Mouse (Mus musculus): ENCODE data around the gene Cpeb4. TPM values are rescaled to one million over a fixed set of nuclear protein-coding genes. Genes with fewer than 3 reads are reported as not detected.
A peak's percentile ranks its signal among the peaks of the same experiment; 100 is the strongest.

Gene Cpeb4
- polyA plus RNA-seq, 1 experiment: 38.1 TPM

DNA sequence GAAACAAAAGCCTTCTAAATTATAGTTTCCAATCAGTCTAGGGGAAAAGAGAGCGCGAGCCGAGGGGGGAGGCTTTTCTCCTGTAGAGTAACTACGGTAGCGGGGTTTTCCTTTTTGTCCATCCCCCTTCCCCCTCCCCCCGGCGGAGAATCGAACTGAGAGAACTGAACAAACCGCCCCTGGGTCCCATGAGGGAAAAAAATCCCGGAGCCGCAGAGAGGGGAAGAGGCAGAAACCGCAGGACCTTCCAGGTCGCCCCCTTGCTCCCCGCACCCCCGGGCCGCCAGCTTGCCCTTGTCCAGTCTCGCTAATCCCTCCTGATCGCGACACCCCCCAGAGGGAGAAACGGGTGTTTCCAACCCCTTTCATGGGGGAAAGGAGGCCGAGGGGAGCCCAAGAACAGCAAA lies 873 bp upstream of the Cpeb4 start:
- 2% methylated on average over 20 of the region's 21 CpGs for WGBS
- Histone ChIP-seq H3K4me1 (ENCODE audit: control insufficient read depth, insufficient read depth, low read length) (no peaks in the 10 kb centered on the region; the same call in 1 of the 2 replicates), H3K27ac (ENCODE audit: control insufficient read depth, insufficient read depth, low read depth, low read length, poor library complexity) (peak overlapping the region; percentile 76), H3K4me3 (replicated peaks; ENCODE audit: control insufficient read depth, low read depth, low read length) (peak overlapping the region; percentile 82)
- TF ChIP-seq CTCF (IDR thresholded peaks at IDR 0.05; ENCODE audit: control insufficient read depth, insufficient read depth, low read length) (peak; percentile 5; the same call in 1 of the 2 replicates), POLR2A (IDR thresholded peaks at IDR 0.05; ENCODE audit: borderline replicate concordance, control insufficient read depth, low read depth, low read length) (no peak)

DNA sequence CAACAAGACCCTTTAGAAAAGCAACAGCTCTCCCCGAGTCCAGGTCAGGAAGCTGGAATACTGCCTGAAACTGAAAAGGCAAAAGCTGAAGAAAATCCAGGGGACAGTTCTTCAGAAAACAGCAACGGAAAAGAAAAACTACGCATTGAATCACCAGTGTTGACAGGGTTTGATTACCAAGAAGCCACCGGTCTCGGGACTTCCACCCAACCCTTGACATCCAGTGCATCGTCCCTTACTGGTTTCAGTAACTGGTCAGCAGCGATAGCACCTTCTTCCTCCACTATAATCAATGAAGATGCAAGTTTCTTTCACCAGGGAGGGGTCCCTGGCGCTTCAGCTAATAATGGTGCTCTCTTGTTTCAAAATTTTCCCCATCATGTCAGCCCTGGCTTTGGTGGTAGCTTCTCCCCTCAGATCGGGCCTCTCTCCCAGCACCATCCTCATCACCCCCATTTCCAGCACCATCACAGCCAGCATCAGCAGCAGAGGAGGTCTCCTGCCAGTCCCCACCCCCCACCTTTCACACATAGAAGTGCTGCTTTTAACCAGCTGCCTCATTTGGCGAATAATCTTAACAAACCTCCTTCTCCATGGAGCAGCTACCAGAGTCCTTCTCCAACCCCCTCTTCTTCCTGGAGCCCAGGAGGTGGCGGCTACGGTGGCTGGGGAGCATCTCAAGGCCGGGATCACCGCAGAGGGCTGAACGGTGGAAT lies 693 bp downstream of the Cpeb4 start:
- H3K27ac ChIP-seq (ENCODE audit: control insufficient read depth, insufficient read depth, low read depth, low read length, poor library complexity): peak overlapping the region; percentile 57; the same call in 1 of the 2 replicates
- no peaks in the 10 kb centered on the region; the same call in 1 of the 2 replicates for H3K4me1 ChIP-seq (ENCODE audit: control insufficient read depth, insufficient read depth, low read length)
- peak overlapping the region; percentile 76 for H3K4me3 ChIP-seq (replicated peaks; ENCODE audit: control insufficient read depth, low read depth, low read length)
- TF ChIP-seq POLR2A (IDR thresholded peaks at IDR 0.05; ENCODE audit: borderline replicate concordance, control insufficient read depth, low read depth, low read length) (no peak), CTCF (IDR thresholded peaks at IDR 0.05; ENCODE audit: control insufficient read depth, insufficient read depth, low read length) (no peak)
- WGBS: 73% methylated on average over 15 of the region's 15 CpGs

DNA sequence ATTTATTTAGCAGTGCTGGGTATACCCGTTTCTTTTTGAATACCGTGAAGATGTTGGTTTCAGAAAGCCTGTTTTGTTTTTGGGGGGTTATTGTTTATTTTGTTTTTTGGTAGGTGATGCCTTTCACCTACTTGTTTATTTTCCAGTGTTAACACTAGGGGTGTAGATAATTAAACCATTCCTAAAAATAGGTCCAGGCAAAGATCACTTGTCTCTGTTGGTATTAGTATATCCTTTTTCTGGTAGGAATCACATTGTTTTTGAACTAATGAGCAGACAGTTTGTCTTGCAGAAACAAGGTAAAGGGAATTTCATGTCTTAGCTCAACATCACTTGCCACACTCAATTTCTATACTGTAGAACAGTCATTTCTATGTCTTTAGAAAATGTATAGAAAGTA lies 2.1 kb downstream of the Cpeb4 start:
- H3K27ac ChIP-seq (ENCODE audit: control insufficient read depth, insufficient read depth, low read depth, low read length, poor library complexity): no peak overlapping the region
- WGBS: 78% methylated on average over 2 of the region's 2 CpGs

DNA sequence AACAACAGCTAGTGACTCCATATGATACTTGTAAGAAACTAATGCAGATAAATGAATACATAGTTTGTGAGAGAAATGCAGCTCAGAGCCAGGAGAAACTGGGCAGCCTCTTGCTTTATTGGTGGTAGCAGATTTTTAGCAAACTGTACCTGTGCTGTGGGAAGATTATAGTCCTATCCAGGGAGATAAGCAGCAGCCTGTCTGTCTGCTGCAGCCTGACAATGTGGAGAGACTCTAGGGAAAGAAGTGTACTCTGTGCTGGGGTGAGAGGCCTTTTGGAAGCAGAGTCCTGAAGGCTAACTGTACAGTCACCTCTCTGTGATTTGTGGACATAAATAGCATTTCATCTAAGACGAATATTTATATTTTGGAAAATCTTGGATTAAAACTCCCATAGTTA lies 11.7 kb downstream of the Cpeb4 start:
- TF ChIP-seq CTCF (IDR thresholded peaks at IDR 0.05; ENCODE audit: control insufficient read depth, insufficient read depth, low read length): no peak
- TF ChIP-seq POLR2A (IDR thresholded peaks at IDR 0.05; ENCODE audit: borderline replicate concordance, control insufficient read depth, low read depth, low read length): no peak
- 69% methylated on average over 1 of the region's 1 CpGs for whole genome bisulfite sequencing
- Histone ChIP-seq H3K27ac (ENCODE audit: control insufficient read depth, insufficient read depth, low read depth, low read length, poor library complexity) (no peak overlapping the region), H3K4me1 (ENCODE audit: control insufficient read depth, insufficient read depth, low read length) (no peaks in the 10 kb centered on the region; the same call in 1 of the 2 replicates), H3K4me3 (replicated peaks; ENCODE audit: control insufficient read depth, low read depth, low read length) (no peak overlapping the region)

More for the DNA sequence above, 2.1 kb downstream of the Cpeb4 start:
- peak overlapping the region; percentile 55 for H3K4me3 ChIP-seq (replicated peaks; ENCODE audit: control insufficient read depth, low read depth, low read length)
- TF ChIP-seq CTCF (IDR thresholded peaks at IDR 0.05; ENCODE audit: control insufficient read depth, insufficient read depth, low read length) (no peak), POLR2A (IDR thresholded peaks at IDR 0.05; ENCODE audit: borderline replicate concordance, control insufficient read depth, low read depth, low read length) (no peak)
- no peaks in the 10 kb centered on the region; the same call in 1 of the 2 replicates for H3K4me1 ChIP-seq (ENCODE audit: control insufficient read depth, insufficient read depth, low read length)

DNA sequence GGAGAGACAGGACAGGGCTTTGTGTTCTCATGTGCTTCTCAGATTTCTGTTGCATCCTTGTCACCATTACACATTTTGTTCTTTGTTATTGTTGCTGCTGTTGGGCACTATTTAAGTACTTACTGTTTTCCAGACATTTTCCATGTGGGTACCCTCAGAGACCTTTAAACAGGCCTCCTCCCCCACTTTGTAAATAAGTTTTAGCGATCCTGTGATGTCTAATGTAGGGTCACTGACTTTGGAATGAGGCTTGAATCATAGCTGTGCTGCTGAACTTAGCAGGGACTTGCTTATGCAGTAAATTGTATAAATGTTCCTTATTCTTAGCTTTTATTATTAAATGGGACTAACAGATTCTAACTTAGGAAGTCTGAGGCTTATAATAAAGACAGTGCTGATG lies 13.8 kb downstream of the Cpeb4 start:
- H3K4me3 ChIP-seq (replicated peaks; ENCODE audit: control insufficient read depth, low read depth, low read length): no peak overlapping the region
- H3K27ac ChIP-seq (ENCODE audit: control insufficient read depth, insufficient read depth, low read depth, low read length, poor library complexity): no peak overlapping the region
- WGBS: 97% methylated on average over 1 of the region's 1 CpGs
- H3K4me1 ChIP-seq (ENCODE audit: control insufficient read depth, insufficient read depth, low read length): no peaks in the 10 kb centered on the region; the same call in 1 of the 2 replicates
- TF ChIP-seq CTCF (IDR thresholded peaks at IDR 0.05; ENCODE audit: control insufficient read depth, insufficient read depth, low read length) (no peak), POLR2A (IDR thresholded peaks at IDR 0.05; ENCODE audit: borderline replicate concordance, control insufficient read depth, low read depth, low read length) (no peak)

DNA sequence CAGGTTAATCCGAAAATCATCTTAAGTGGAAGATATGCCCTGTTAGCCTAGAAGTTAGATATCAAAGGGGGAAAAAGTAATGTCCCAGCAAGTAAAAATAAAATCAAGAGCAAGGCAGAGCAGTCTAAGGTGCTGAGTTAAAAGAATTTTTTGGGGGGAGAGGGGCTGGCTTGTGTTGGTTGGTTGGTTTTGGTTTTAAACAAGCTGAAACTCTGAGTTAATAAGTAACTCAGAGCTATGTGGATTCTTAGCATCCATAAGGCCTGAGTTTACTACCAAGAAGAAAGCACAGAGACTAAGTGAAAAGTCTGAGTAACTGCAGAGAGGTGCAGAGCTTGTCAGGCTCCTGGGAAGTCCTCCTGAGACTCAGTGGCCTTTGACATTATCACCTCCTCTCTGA lies 16.2 kb downstream of the Cpeb4 start:
- Histone ChIP-seq H3K4me3 (replicated peaks; ENCODE audit: control insufficient read depth, low read depth, low read length) (no peak overlapping the region), H3K4me1 (ENCODE audit: control insufficient read depth, insufficient read depth, low read length) (no peaks in the 10 kb centered on the region), H3K27ac (ENCODE audit: control insufficient read depth, insufficient read depth, low read depth, low read length, poor library complexity) (no peak overlapping the region)
- TF ChIP-seq CTCF (IDR thresholded peaks at IDR 0.05; ENCODE audit: control insufficient read depth, insufficient read depth, low read length) (no peak), POLR2A (IDR thresholded peaks at IDR 0.05; ENCODE audit: borderline replicate concordance, control insufficient read depth, low read depth, low read length) (no peak)
- 89% methylated on average over 1 of the region's 1 CpGs for WGBS

DNA sequence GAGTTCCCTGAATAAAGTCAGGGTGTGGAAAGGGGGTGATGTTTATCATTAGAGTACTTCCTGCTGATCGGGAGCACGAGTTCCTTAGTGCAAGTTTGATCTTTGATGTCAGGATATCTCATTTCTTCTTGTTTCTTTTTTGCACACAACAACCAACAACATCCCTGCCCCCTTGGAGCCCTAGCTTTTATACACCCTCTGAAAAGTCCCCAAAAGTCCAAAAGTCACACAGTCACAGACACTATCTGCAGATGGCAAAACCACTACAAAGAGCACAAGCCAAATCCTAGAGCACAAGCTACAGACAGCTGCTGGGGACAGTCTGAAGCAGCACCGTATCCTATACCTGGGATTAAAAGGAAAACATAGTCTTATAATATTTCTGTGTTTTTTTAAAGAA lies 20.1 kb downstream of the Cpeb4 start:
- Histone ChIP-seq H3K27ac (ENCODE audit: control insufficient read depth, insufficient read depth, low read depth, low read length, poor library complexity) (no peak overlapping the region), H3K4me3 (replicated peaks; ENCODE audit: control insufficient read depth, low read depth, low read length) (no peak overlapping the region), H3K4me1 (ENCODE audit: control insufficient read depth, insufficient read depth, low read length) (peaks cover 1% of the 10 kb centered on the region; the same call in 1 of the 2 replicates)
- WGBS: 49% methylated on average over 3 of the region's 3 CpGs
- TF ChIP-seq POLR2A (IDR thresholded peaks at IDR 0.05; ENCODE audit: borderline replicate concordance, control insufficient read depth, low read depth, low read length): no peak
- TF ChIP-seq CTCF (IDR thresholded peaks at IDR 0.05; ENCODE audit: control insufficient read depth, insufficient read depth, low read length): no peak

DNA sequence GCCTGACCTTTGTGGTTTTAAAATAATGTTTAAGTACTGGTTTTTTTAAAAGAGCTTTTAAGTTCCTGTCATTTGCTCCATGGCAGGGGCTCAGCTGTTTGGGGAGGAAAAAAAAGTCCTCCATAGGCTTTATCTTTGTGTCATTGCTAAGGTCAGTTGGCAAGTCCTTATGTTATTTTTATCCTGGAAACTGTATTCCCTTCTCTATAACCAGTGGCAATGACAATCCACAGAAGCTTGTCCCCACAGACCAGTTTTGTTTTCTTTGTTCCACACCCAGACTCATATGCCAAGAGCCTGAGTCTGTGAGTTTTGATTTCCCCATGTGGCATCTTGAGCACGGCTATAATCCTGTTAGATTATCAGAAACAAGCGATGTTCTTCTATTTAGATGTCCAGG lies 21.6 kb downstream of the Cpeb4 start:
- WGBS: 65% methylated on average over 2 of the region's 2 CpGs

More for the DNA sequence above, 21.6 kb downstream of the Cpeb4 start:
- Histone ChIP-seq H3K4me3 (replicated peaks; ENCODE audit: control insufficient read depth, low read depth, low read length) (no peak overlapping the region), H3K4me1 (ENCODE audit: control insufficient read depth, insufficient read depth, low read length) (peaks cover 1% of the 10 kb centered on the region; the same call in 1 of the 2 replicates), H3K27ac (ENCODE audit: control insufficient read depth, insufficient read depth, low read depth, low read length, poor library complexity) (no peak overlapping the region)
- no peak for TF ChIP-seq POLR2A (IDR thresholded peaks at IDR 0.05; ENCODE audit: borderline replicate concordance, control insufficient read depth, low read depth, low read length)
- TF ChIP-seq CTCF (IDR thresholded peaks at IDR 0.05; ENCODE audit: control insufficient read depth, insufficient read depth, low read length): no peak
